Mouse (Mus musculus): ENCODE data around the gene Fate1. TPM values are rescaled to one million over a fixed set of nuclear protein-coding genes. Genes with fewer than 3 reads are reported as not detected.

Fate1 gene
- polyA plus RNA-seq, 1 experiment from 2014 or later: not detected

GRCm38 (mm10) chrX:71983775-71984174 is 11.0 kb downstream of the Fate1 start:
- no peak for ATAC-seq
- Histone ChIP-seq H3K9me3 (replicated peaks) (no peaks in the 10 kb centered on the region), H3K27ac (no peak overlapping the region), H3K9ac (no peak overlapping the region), H3K4me2 (no peak overlapping the region), H3K4me1 (no peaks in the 10 kb centered on the region), H3K36me3 (ENCODE audit: poor library complexity, severe bottlenecking) (no peaks in the 10 kb centered on the region), H3K4me3 (no peak overlapping the region), H3K27me3 (no peaks in the 10 kb centered on the region)
- 97% methylated on average over 1 of the region's 1 CpGs for WGBS

GRCm38 (mm10) chrX:71991549-71991948 is 18.8 kb downstream of the Fate1 start, which contains the start of gene Cnga2:
Gene Cnga2 (plus strand): TSS chrX:71991849.
- 88% methylated on average over 3 of the region's 3 CpGs for WGBS
- no peaks in the 10 kb centered on the region for H3K9me3 ChIP-seq (replicated peaks)
- H3K27me3 ChIP-seq: no peaks in the 10 kb centered on the region
- no peak within 1 kb of the TSS for H3K4me2 ChIP-seq
- H3K4me3 ChIP-seq: no peak within 1 kb of the TSS
- H3K9ac ChIP-seq: no peak within 1 kb of the TSS
- H3K36me3 ChIP-seq (ENCODE audit: poor library complexity, severe bottlenecking): no peaks in the 10 kb centered on the region
- ATAC-seq: no peak
- H3K4me1 ChIP-seq: no peaks in the 10 kb centered on the region
- H3K27ac ChIP-seq: no peak within 1 kb of the TSS

GRCm38 (mm10) chrX:71995972-71996371 is 23.2 kb downstream of the Fate1 start:
- Histone ChIP-seq H3K27me3 (no peaks in the 10 kb centered on the region), H3K9me3 (replicated peaks) (no peaks in the 10 kb centered on the region), H3K4me2 (no peak overlapping the region), H3K36me3 (ENCODE audit: poor library complexity, severe bottlenecking) (no peaks in the 10 kb centered on the region), H3K4me1 (no peaks in the 10 kb centered on the region), H3K9ac (no peak overlapping the region), H3K27ac (no peak overlapping the region), H3K4me3 (no peak overlapping the region)
- 70% methylated on average over 1 of the region's 1 CpGs for WGBS
- ATAC-seq: no peak

GRCm38 (mm10) chrX:72009930-72010329 is 37.1 kb downstream of the Fate1 start:
- Histone ChIP-seq H3K27ac (no peak overlapping the region), H3K9me3 (replicated peaks) (no peaks in the 10 kb centered on the region), H3K4me2 (no peak overlapping the region), H3K4me1 (no peaks in the 10 kb centered on the region), H3K4me3 (no peak overlapping the region), H3K9ac (no peak overlapping the region), H3K27me3 (no peaks in the 10 kb centered on the region), H3K36me3 (ENCODE audit: poor library complexity, severe bottlenecking) (no peaks in the 10 kb centered on the region)
- ATAC-seq: no peak

GRCm38 (mm10) chrX:72012236-72012635 is 39.5 kb downstream of the Fate1 start:
- Histone ChIP-seq H3K9me3 (replicated peaks) (no peaks in the 10 kb centered on the region), H3K36me3 (ENCODE audit: poor library complexity, severe bottlenecking) (no peaks in the 10 kb centered on the region), H3K4me1 (no peaks in the 10 kb centered on the region), H3K27ac (no peak overlapping the region), H3K27me3 (no peaks in the 10 kb centered on the region), H3K4me2 (no peak overlapping the region), H3K9ac (no peak overlapping the region), H3K4me3 (no peak overlapping the region)
- no peak for ATAC-seq
- 69% methylated on average over 9 of the region's 9 CpGs for WGBS

- H3K4me3 ChIP-seq: no peak overlapping the region
- H3K4me1 ChIP-seq: no peaks in the 10 kb centered on the region
- H3K27me3 ChIP-seq: no peaks in the 10 kb centered on the region
- WGBS: 29% methylated on average over 3 of the region's 3 CpGs
- H3K9ac ChIP-seq: no peak overlapping the region
- no peaks in the 10 kb centered on the region for H3K36me3 ChIP-seq (ENCODE audit: poor library complexity, severe bottlenecking)
- H3K4me2 ChIP-seq: no peak overlapping the region
- H3K9me3 ChIP-seq (replicated peaks): no peaks in the 10 kb centered on the region
- ATAC-seq: no peak
- no peak overlapping the region for H3K27ac ChIP-seq
Observed at GRCm38 (mm10) chrX:72012804-72013203, 40.0 kb downstream of the Fate1 start.

GRCm38 (mm10) chrX:72022241-72022640 is 49.5 kb downstream of the Fate1 start:
- H3K27me3 ChIP-seq: no peaks in the 10 kb centered on the region
- ATAC-seq: no peak
- no peaks in the 10 kb centered on the region for H3K9me3 ChIP-seq (replicated peaks)
- no peaks in the 10 kb centered on the region for H3K4me1 ChIP-seq
- WGBS: 78% methylated on average over 1 of the region's 1 CpGs
- H3K27ac ChIP-seq: no peak overlapping the region
- H3K4me3 ChIP-seq: no peak overlapping the region
- no peak overlapping the region for H3K4me2 ChIP-seq
- no peaks in the 10 kb centered on the region for H3K36me3 ChIP-seq (ENCODE audit: poor library complexity, severe bottlenecking)
- no peak overlapping the region for H3K9ac ChIP-seq

GRCm38 (mm10) chrX:72022750-72023398 is 50.1 kb downstream of the Fate1 start:
- WGBS: 35% methylated on average over 10 of the region's 10 CpGs
- Histone ChIP-seq H3K4me1 (no peaks in the 10 kb centered on the region), H3K27ac (no peak overlapping the region), H3K4me3 (no peak overlapping the region), H3K9me3 (replicated peaks) (no peaks in the 10 kb centered on the region), H3K4me2 (no peak overlapping the region), H3K9ac (no peak overlapping the region), H3K36me3 (ENCODE audit: poor library complexity, severe bottlenecking) (no peaks in the 10 kb centered on the region), H3K27me3 (no peaks in the 10 kb centered on the region)
- ATAC-seq: peak; percentile 77; the same call in 1 of the 2 replicates

GRCm38 (mm10) chrX:72023542-72023941 is 50.8 kb downstream of the Fate1 start:
- H3K9me3 ChIP-seq (replicated peaks): no peaks in the 10 kb centered on the region
- no peak overlapping the region for H3K9ac ChIP-seq
- H3K27ac ChIP-seq: no peak overlapping the region
- no peak overlapping the region for H3K4me3 ChIP-seq
- H3K4me1 ChIP-seq: no peaks in the 10 kb centered on the region
- WGBS: 81% methylated on average over 3 of the region's 3 CpGs
- no peak for ATAC-seq
- no peak overlapping the region for H3K4me2 ChIP-seq
- H3K36me3 ChIP-seq (ENCODE audit: poor library complexity, severe bottlenecking): no peaks in the 10 kb centered on the region
- no peaks in the 10 kb centered on the region for H3K27me3 ChIP-seq

Other genes with a start within 250 kb of the Fate1 start
- 51.9 and 56.8 TPM in 2 replicates for gene Vma21, start 157.1 kb upstream of the Fate1 start, polyA plus RNA-seq (2015; fragmentation: Nextera tagmentation; extraction: Ambion mirVana)
- 0.13 TPM in 1 of 2 replicates, not detected in the other for gene Gm1141, start 52.0 kb upstream of the Fate1 start, polyA plus RNA-seq (2015; fragmentation: Nextera tagmentation; extraction: Ambion mirVana)
- 6.5 TPM in 2 replicates for gene Prrg3, start 10.4 kb upstream of the Fate1 start, polyA plus RNA-seq (2015; fragmentation: Nextera tagmentation; extraction: Ambion mirVana)
- 0.06 and 0.18 TPM in 2 replicates for gene Cnga2, start 18.9 kb downstream of the Fate1 start, polyA plus RNA-seq (2015; fragmentation: Nextera tagmentation; extraction: Ambion mirVana)
- not detected in 2 replicates for gene Magea4, start 249.0 kb downstream of the Fate1 start, polyA plus RNA-seq (2015; fragmentation: Nextera tagmentation; extraction: Ambion mirVana)

Measured in forebrain, embryonic 13.5 days (tissue).